Mouse (Mus musculus): ENCODE measurements at regions not wholly inside any gene's neighbourhood (a gene's known extent, or its start where the extent isn't known, plus 50 kb on each side); places are given as distances from the start of the nearest gene placed in this dataset.
"Not testable (repeated sequence)": the region's sequence is repeated elsewhere in the genome, so short reads cannot be mapped to it uniquely, and the experiment has no call there.

DNA sequence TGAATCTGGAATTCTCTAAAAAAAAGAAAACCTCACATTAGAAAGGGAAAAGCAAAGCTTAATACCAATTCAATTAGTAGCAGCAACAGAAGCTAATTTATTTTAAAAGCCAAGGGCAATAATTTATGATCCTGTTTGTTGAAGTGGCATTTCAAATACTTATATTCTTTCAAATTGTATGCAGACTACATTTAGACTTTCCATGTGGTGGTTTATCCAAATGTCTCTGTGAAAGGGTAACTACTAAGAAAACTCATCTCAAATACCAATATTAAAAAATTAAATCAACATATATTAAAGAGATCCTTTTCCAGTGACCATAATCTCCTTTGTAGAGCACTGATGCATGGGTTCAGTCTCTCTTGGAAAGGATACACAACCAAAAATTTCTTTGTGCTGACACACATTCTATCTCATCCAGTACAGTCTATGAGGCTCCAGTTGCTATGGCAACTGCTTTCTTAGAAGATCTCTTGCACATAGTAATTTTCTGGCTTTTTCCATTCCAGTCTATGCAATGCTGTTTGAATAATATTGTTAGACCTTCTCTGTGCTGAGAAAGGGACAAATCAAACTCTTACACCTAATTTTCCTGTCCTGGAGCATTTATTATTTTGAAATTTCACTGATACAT, 102.3 kb upstream of the Ctso start:
- Histone ChIP-seq H3K9ac (no peak overlapping the region), H3K27ac (no peak overlapping the region), H3K4me1 (no peaks in the 10 kb centered on the region), H3K9me3 (no peaks in the 10 kb centered on the region), H3K4me2 (no peak overlapping the region), H3K36me3 (replicated peaks) (no peaks in the 10 kb centered on the region), H3K27me3 (no peaks in the 10 kb centered on the region), H3K4me3 (replicated peaks) (no peak overlapping the region)
- ATAC-seq (ENCODE audit: low FRiP score) = peak; percentile 41; the same call in 1 of the 2 replicates

GRCm38 (mm10) chr3:81835380-81836157, 96.8 kb upstream of the Ctso start:
- Histone ChIP-seq H3K9me3 (no peaks in the 10 kb centered on the region), H3K4me2 (0 out of 2 replicates have a peak overlapping the region, but pooled peaks have one; percentile 15), H3K36me3 (replicated peaks) (no peaks in the 10 kb centered on the region), H3K27me3 (no peaks in the 10 kb centered on the region), H3K27ac (no peak overlapping the region), H3K9ac (no peak overlapping the region), H3K4me1 (peaks cover 10% of the 10 kb centered on the region; the same call in 1 of the 2 replicates), H3K4me3 (replicated peaks) (no peak overlapping the region)
- no peak for ATAC-seq (ENCODE audit: low FRiP score)
- WGBS = 12% methylated on average over 11 of the region's 11 CpGs

DNA sequence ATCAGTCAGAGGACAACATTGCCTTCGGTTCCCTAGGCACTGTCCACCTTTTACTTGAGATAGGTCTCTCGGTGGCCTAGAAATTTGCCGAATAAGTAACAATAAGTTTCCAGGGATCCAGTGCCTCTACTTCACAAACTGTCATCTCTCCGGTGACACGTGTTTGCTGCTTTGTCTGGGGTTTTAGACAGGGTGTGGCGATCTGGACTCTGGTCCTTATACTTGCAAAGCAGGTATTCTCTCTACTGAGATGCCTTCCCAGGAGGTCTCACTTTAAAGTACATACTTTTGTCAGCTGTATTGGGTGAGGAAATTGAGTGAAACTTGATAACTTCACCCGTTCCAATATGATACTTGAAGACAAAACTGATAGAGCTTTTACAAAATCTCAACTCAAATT, 95.9 kb upstream of the Ctso start:
- no peaks in the 10 kb centered on the region for H3K27me3 ChIP-seq
- no peaks in the 10 kb centered on the region for H3K9me3 ChIP-seq
- peaks cover 10% of the 10 kb centered on the region; the same call in 1 of the 2 replicates for H3K4me1 ChIP-seq
- H3K27ac ChIP-seq = no peak overlapping the region
- WGBS = 82% methylated on average over 7 of the region's 7 CpGs
- H3K36me3 ChIP-seq (replicated peaks) = no peaks in the 10 kb centered on the region
- no peak overlapping the region for H3K4me2 ChIP-seq
- ATAC-seq (ENCODE audit: low FRiP score) = no peak
- H3K9ac ChIP-seq = no peak overlapping the region
- no peak overlapping the region for H3K4me3 ChIP-seq (replicated peaks)

GRCm38 (mm10) chr3:81838121-81838520, 94.3 kb upstream of the Ctso start:
- H3K9me3 ChIP-seq; ATAC-seq (ENCODE audit: low FRiP score); H3K27me3 ChIP-seq; H3K9ac ChIP-seq; H3K4me2 ChIP-seq; H3K4me3 ChIP-seq (replicated peaks); H3K36me3 ChIP-seq (replicated peaks); H3K27ac ChIP-seq: not testable (repeated sequence)
- whole genome bisulfite sequencing = 93% methylated on average over 9 of the region's 9 CpGs
- peaks cover 10% of the 10 kb centered on the region; the same call in 1 of the 2 replicates for H3K4me1 ChIP-seq

GRCm38 (mm10) chr3:81864487-81864886, 67.9 kb upstream of the Ctso start:
- WGBS = 90% methylated on average over 1 of the region's 1 CpGs
- no peaks in the 10 kb centered on the region for H3K36me3 ChIP-seq (replicated peaks)
- H3K27me3 ChIP-seq = no peaks in the 10 kb centered on the region
- no peak for ATAC-seq (ENCODE audit: low FRiP score)
- no peaks in the 10 kb centered on the region for H3K9me3 ChIP-seq
- H3K4me3 ChIP-seq (replicated peaks) = no peak overlapping the region
- H3K27ac ChIP-seq = no peak overlapping the region
- H3K4me2 ChIP-seq = no peak overlapping the region
- H3K4me1 ChIP-seq = no peaks in the 10 kb centered on the region
- H3K9ac ChIP-seq = no peak overlapping the region

Data from forebrain, embryonic 12.5 days (tissue).